Mouse (Mus musculus): ENCODE measurements at regions not wholly inside any gene's neighbourhood (a gene's known extent, or its start where the extent isn't known, plus 50 kb on each side); places are given as distances from the start of the nearest gene placed in this dataset.

DNA sequence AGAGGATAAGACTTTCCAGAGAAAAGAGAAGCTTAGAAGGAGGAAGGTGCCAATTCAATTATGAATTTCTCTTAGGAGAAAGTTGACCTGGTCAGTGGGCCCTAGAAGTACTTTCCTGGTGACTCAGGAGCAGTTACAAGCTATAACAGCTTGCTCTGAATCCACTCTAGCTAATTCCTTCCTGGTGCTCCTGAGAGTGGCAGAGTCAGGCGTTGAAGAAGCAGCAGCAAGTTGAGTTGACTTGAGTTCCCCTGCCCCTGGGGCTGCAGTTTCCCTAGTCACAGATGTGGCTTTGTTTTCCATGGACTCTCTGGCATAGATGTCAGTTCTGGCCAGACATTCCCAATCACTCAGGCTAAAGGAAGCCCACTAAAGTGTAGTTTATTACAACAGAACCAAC is 85.9 kb downstream of the Osr1 start:
- Histone ChIP-seq H3K4me1 (replicated peaks; ENCODE audit: control insufficient read depth, insufficient read depth, low read length) (no peaks in the 10 kb centered on the region), H3K27me3 (ENCODE audit: control insufficient read depth, insufficient read depth, low read length) (no peaks in the 10 kb centered on the region), H3K4me3 (replicated peaks; ENCODE audit: low read length) (no peak overlapping the region), H3K36me3 (replicated peaks; ENCODE audit: control insufficient read depth, insufficient read depth) (no peaks in the 10 kb centered on the region), H3K9ac (no peak overlapping the region), H3K9me3 (ENCODE audit: control insufficient read depth, low read length) (no peaks in the 10 kb centered on the region), H3K27ac (no peak overlapping the region), H3K4me2 (replicated peaks) (no peak overlapping the region)
- WGBS: 50% methylated on average over 1 of the region's 1 CpGs
- ATAC-seq (ENCODE audit: low FRiP score): no peak
- DNase-seq (ENCODE audit: low spot score): no peak

GRCm38 (mm10) chr12:9656324-9656723 is 86.4 kb downstream of the Osr1 start:
- no peaks in the 10 kb centered on the region for H3K4me1 ChIP-seq (replicated peaks; ENCODE audit: control insufficient read depth, insufficient read depth, low read length)
- DNase-seq (ENCODE audit: low spot score): no peak
- no peak overlapping the region for H3K4me2 ChIP-seq (replicated peaks)
- no peak overlapping the region for H3K9ac ChIP-seq
- H3K4me3 ChIP-seq (replicated peaks; ENCODE audit: low read length): no peak overlapping the region
- no peaks in the 10 kb centered on the region for H3K36me3 ChIP-seq (replicated peaks; ENCODE audit: control insufficient read depth, insufficient read depth)
- H3K27ac ChIP-seq: no peak overlapping the region
- H3K9me3 ChIP-seq (ENCODE audit: control insufficient read depth, low read length): no peaks in the 10 kb centered on the region
- 78% methylated on average over 3 of the region's 3 CpGs for WGBS
- no peaks in the 10 kb centered on the region for H3K27me3 ChIP-seq (ENCODE audit: control insufficient read depth, insufficient read depth, low read length)
- ATAC-seq (ENCODE audit: low FRiP score): no peak

DNA sequence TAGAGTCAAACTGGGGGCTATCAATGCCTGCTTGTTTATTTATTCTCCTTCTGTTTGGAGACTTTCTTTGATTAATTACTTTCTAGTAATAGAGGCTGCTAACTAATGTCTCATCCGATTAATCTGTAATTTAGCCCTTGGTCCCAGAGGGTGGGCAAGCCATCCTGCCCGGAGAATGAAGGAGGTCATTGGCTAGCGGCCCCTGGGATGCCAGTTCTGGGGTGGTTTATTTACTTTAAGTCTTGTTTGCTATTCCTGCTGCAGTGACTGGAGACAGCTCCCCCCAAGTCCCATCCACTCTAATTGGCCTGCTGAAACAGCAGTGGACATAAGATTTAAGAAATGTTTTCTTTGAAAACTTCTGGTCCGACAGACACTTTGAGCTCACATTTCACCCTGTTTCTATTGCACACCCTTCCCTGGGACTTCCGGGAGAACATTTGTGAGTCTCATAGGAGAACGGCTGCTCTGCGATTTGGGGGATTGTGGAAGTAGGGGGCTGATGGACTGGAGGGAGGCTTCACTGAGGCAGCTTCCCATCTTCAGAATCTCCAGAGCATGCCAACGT is 87.4 kb downstream of the Osr1 start:
- 74% methylated on average over 8 of the region's 8 CpGs for WGBS
- no peaks in the 10 kb centered on the region for H3K36me3 ChIP-seq (replicated peaks; ENCODE audit: control insufficient read depth, insufficient read depth)
- H3K4me3 ChIP-seq (replicated peaks; ENCODE audit: low read length): no peak overlapping the region
- H3K9me3 ChIP-seq (ENCODE audit: control insufficient read depth, low read length): no peaks in the 10 kb centered on the region
- no peak overlapping the region for H3K27ac ChIP-seq
- H3K9ac ChIP-seq: no peak overlapping the region
- ATAC-seq (ENCODE audit: low FRiP score) (no peak), DNase-seq (ENCODE audit: low spot score) (no peak)
- H3K27me3 ChIP-seq (ENCODE audit: control insufficient read depth, insufficient read depth, low read length): no peaks in the 10 kb centered on the region
- no peak overlapping the region for H3K4me2 ChIP-seq (replicated peaks)
- no peaks in the 10 kb centered on the region for H3K4me1 ChIP-seq (replicated peaks; ENCODE audit: control insufficient read depth, insufficient read depth, low read length)

DNA sequence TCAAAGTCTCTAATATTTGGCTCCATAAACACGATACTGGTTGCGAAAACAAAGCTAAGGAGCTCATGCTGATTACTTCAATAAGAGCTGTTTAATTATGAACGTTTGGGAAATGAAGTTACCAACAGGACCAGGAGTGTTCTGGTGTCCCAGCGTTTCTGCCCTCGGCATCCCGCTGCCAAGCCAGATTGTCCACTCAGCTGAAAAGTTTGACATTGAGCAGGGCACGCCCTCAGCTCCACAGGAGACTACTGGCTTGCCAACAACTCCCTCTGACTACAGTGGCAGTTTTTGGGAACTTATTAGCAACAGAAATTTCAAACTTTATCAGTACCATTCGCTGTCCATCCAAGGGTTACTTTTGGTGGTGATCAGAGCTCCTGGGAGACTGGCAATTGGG is 87.9 kb downstream of the Osr1 start:
- DNase-seq (ENCODE audit: low spot score): no peak
- 74% methylated on average over 8 of the region's 8 CpGs for WGBS
- no peaks in the 10 kb centered on the region for H3K4me1 ChIP-seq (replicated peaks; ENCODE audit: control insufficient read depth, insufficient read depth, low read length)

DNA sequence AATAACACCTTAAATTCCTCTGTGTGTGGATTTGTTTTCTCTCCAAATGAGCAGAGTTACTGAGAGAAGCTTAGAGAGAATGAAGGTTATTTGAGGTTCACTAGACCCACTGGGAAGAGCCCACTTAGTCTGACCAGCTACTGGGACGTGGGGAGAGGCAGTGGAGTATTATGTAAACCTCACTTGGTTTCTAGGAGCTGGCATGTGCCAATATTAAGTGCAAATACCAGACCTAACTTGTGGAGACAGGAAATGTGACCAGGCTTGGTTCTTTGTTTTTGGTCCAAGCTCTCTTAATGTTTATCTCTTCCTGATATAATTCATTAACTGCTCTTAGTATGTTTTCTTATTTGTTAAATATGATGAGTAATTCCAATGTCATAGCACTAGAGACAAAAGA is 90.4 kb downstream of the Osr1 start:
- Histone ChIP-seq H3K9me3 (ENCODE audit: control insufficient read depth, low read length) (no peaks in the 10 kb centered on the region), H3K27ac (no peak overlapping the region), H3K4me3 (replicated peaks; ENCODE audit: low read length) (no peak overlapping the region), H3K9ac (no peak overlapping the region), H3K4me2 (replicated peaks) (no peak overlapping the region), H3K4me1 (replicated peaks; ENCODE audit: control insufficient read depth, insufficient read depth, low read length) (no peaks in the 10 kb centered on the region), H3K36me3 (replicated peaks; ENCODE audit: control insufficient read depth, insufficient read depth) (no peaks in the 10 kb centered on the region), H3K27me3 (ENCODE audit: control insufficient read depth, insufficient read depth, low read length) (no peaks in the 10 kb centered on the region)
- 69% methylated on average over 1 of the region's 1 CpGs for WGBS
- DNase-seq (ENCODE audit: low spot score) (no peak), ATAC-seq (ENCODE audit: low FRiP score) (no peak)

More for the DNA sequence above, 87.9 kb downstream of the Osr1 start:
- Histone ChIP-seq H3K36me3 (replicated peaks; ENCODE audit: control insufficient read depth, insufficient read depth) (no peaks in the 10 kb centered on the region), H3K9me3 (ENCODE audit: control insufficient read depth, low read length) (no peaks in the 10 kb centered on the region), H3K4me2 (replicated peaks) (no peak overlapping the region), H3K4me3 (replicated peaks; ENCODE audit: low read length) (no peak overlapping the region), H3K9ac (no peak overlapping the region), H3K27ac (no peak overlapping the region), H3K27me3 (ENCODE audit: control insufficient read depth, insufficient read depth, low read length) (no peaks in the 10 kb centered on the region)
- ATAC-seq (ENCODE audit: low FRiP score): no peak

GRCm38 (mm10) chr12:9688776-9689175 is 118.9 kb downstream of the Osr1 start:
- no peaks in the 10 kb centered on the region for H3K27me3 ChIP-seq (ENCODE audit: control insufficient read depth, insufficient read depth, low read length)
- no peak overlapping the region for H3K9ac ChIP-seq
- no peak for DNase-seq (ENCODE audit: low spot score)
- H3K4me2 ChIP-seq (replicated peaks): no peak overlapping the region
- ATAC-seq (ENCODE audit: low FRiP score): no peak
- H3K27ac ChIP-seq: no peak overlapping the region
- H3K4me3 ChIP-seq (replicated peaks; ENCODE audit: low read length): no peak overlapping the region
- H3K36me3 ChIP-seq (replicated peaks; ENCODE audit: control insufficient read depth, insufficient read depth): no peaks in the 10 kb centered on the region
- H3K9me3 ChIP-seq (ENCODE audit: control insufficient read depth, low read length): no peaks in the 10 kb centered on the region
- no peaks in the 10 kb centered on the region for H3K4me1 ChIP-seq (replicated peaks; ENCODE audit: control insufficient read depth, insufficient read depth, low read length)

GRCm38 (mm10) chr12:9689541-9689940 is 119.6 kb downstream of the Osr1 start:
- Histone ChIP-seq H3K27ac (no peak overlapping the region), H3K9ac (no peak overlapping the region), H3K27me3 (ENCODE audit: control insufficient read depth, insufficient read depth, low read length) (no peaks in the 10 kb centered on the region), H3K4me3 (replicated peaks; ENCODE audit: low read length) (no peak overlapping the region), H3K4me1 (replicated peaks; ENCODE audit: control insufficient read depth, insufficient read depth, low read length) (no peaks in the 10 kb centered on the region), H3K36me3 (replicated peaks; ENCODE audit: control insufficient read depth, insufficient read depth) (no peaks in the 10 kb centered on the region), H3K4me2 (replicated peaks) (no peak overlapping the region), H3K9me3 (ENCODE audit: control insufficient read depth, low read length) (no peaks in the 10 kb centered on the region)
- WGBS: 93% methylated on average over 4 of the region's 4 CpGs
- DNase-seq (ENCODE audit: low spot score) (no peak), ATAC-seq (ENCODE audit: low FRiP score) (no peak)

DNA sequence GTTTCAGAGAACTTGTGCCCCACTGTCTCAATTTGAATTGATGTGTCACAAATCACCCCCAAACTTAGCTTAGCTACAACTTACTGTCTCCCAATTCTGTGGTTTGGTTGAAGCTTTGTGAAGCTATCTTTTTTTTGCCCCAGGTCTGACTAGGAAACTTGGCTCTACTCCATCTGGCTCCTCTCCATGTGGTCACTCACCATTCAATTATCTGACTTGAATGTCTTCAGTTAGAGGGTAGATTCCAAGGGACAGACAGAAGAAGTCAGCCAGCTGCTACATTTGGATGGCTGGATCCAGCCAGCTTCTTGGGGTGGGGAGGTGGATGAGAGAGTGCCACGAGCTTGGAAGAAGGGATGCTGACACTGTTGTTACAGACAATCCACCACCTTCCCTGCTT is 163.0 kb downstream of the Osr1 start:
- H3K9ac ChIP-seq: no peak overlapping the region
- no peak overlapping the region for H3K27ac ChIP-seq
- no peaks in the 10 kb centered on the region for H3K4me1 ChIP-seq (replicated peaks; ENCODE audit: control insufficient read depth, insufficient read depth, low read length)
- 73% methylated on average over 1 of the region's 1 CpGs for WGBS
- ATAC-seq (ENCODE audit: low FRiP score) (no peak), DNase-seq (ENCODE audit: low spot score) (no peak)
- no peaks in the 10 kb centered on the region for H3K9me3 ChIP-seq (ENCODE audit: control insufficient read depth, low read length)
- H3K4me3 ChIP-seq (replicated peaks; ENCODE audit: low read length): no peak overlapping the region
- H3K27me3 ChIP-seq (ENCODE audit: control insufficient read depth, insufficient read depth, low read length): no peaks in the 10 kb centered on the region
- no peaks in the 10 kb centered on the region for H3K36me3 ChIP-seq (replicated peaks; ENCODE audit: control insufficient read depth, insufficient read depth)
- H3K4me2 ChIP-seq (replicated peaks): no peak overlapping the region

GRCm38 (mm10) chr12:9744709-9745395 is 174.9 kb downstream of the Osr1 start:
- H3K27ac ChIP-seq: no peak overlapping the region
- H3K27me3 ChIP-seq (ENCODE audit: control insufficient read depth, insufficient read depth, low read length): no peaks in the 10 kb centered on the region
- WGBS: 86% methylated on average over 6 of the region's 6 CpGs
- H3K36me3 ChIP-seq (replicated peaks; ENCODE audit: control insufficient read depth, insufficient read depth): no peaks in the 10 kb centered on the region
- no peaks in the 10 kb centered on the region for H3K4me1 ChIP-seq (replicated peaks; ENCODE audit: control insufficient read depth, insufficient read depth, low read length)
- no peak overlapping the region for H3K4me3 ChIP-seq (replicated peaks; ENCODE audit: low read length)
- DNase-seq (ENCODE audit: low spot score): no peak
- H3K9ac ChIP-seq: no peak overlapping the region
- no peak overlapping the region for H3K4me2 ChIP-seq (replicated peaks)
- no peak for ATAC-seq (ENCODE audit: low FRiP score)
- no peaks in the 10 kb centered on the region for H3K9me3 ChIP-seq (ENCODE audit: control insufficient read depth, low read length)
